Mouse (Mus musculus): ENCODE data around the gene Hira. TPM values are rescaled to one million over a fixed set of nuclear protein-coding genes. Genes with fewer than 3 reads are reported as not detected.

Gene Hira
- total RNA-seq (2023): 96.4 TPM

GRCm38 (mm10) chr16:18876442-18877308, at the start of gene Hira, which contains the start of gene Mrpl40:
TSS of gene Hira (plus strand) at chr16:18877037.
TSS of gene Mrpl40 (minus strand) at chr16:18876862.

GRCm38 (mm10) chr16:18836468-18837208, 40.2 kb upstream of the Hira start, which contains the start of the genes 2510002D24Rik and Gm28539:
TSS of gene 2510002D24Rik (plus strand) at chr16:18836578.
TSS of gene Gm28539 (plus strand) at chr16:18836584.

Other genes starting within 250 kb of the Hira start
- gene Sept5, start 247.1 kb upstream of the Hira start, total RNA-seq (2023): not detected
- not detected for gene Cldn5, start 100.2 kb upstream of the Hira start, total RNA-seq (2023)
- 105 TPM for gene Ufd1, start 65.3 kb upstream of the Hira start, total RNA-seq (2023)
- 3.2 TPM for gene Cdc45, start 65.0 kb upstream of the Hira start, total RNA-seq (2023)
- 47.1 TPM for gene 2510002D24Rik, start 40.5 kb upstream of the Hira start, total RNA-seq (2023)
- gene Gm28539, start 40.5 kb upstream of the Hira start, total RNA-seq (2023): 7.8 TPM
- gene Mrpl40, start 175 bp upstream of the Hira start, total RNA-seq (2023): 34.3 TPM

Data from CD4-positive naive resting alpha-beta T cell, adult 76 days (primary cell).